Mouse (Mus musculus): Measurements from ENCODE around the gene Vmn1r199.

GRCm38 (mm10) chr13:22390073-22390472 lies 10.5 kb downstream of the Vmn1r199 start, which contains the start of gene Vmn1r200:
- TF ChIP-seq POLR2A (IDR thresholded peaks at IDR 0.05; ENCODE audit: low read depth, low read length) (no peak), CTCF (IDR thresholded peaks at IDR 0.05; ENCODE audit: extremely low read depth, insufficient read depth, insufficient read length, insufficient replicate concordance) (no peak)

Measured in spleen, adult 2 months (tissue).